Mouse (Mus musculus): ENCODE measurements around the gene Cybb. TPM values are rescaled to one million over a fixed set of nuclear protein-coding genes. Genes with fewer than 3 reads are reported as not detected.

Cybb gene
- polyA plus RNA-seq (2014; fragmentation: Illumina TruSeq; extraction: RNeasy Lipid Tissue Mini Kit (QIAGEN cat#74804); ENCODE audit: low read depth, low replicate concordance): 1.9 TPM

DNA sequence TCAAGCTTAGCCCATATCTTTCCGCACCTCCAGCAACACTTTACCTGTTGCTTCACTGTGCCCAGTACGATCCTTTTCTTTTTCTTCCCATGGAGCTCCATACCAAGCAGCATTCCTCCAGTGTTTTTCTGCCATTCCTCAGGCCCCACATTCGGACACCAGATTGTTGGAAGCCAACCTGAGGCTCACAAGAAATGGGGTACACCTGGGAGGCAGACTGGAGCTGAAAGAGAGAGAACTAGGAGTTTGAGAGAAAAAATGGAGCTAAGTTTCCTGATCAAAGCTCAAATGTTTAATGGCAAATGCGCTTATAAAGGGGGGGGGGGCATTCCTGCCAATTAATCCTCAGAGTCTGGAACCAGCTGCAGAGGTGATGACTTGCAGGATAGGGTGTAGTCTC, at the start of gene Cybb:
Gene Cybb (minus strand): TSS at position 101 of the 400 bp plus-strand sequence.

Other genes starting within 250 kb of the Cybb start
- gene Gm14862, start 230.9 kb downstream of the Cybb start, polyA plus RNA-seq (2014; fragmentation: Illumina TruSeq; extraction: RNeasy Lipid Tissue Mini Kit (QIAGEN cat#74804); ENCODE audit: low read depth, low replicate concordance): not detected
- 6.5 TPM for gene Xk, start 215.0 kb downstream of the Cybb start, polyA plus RNA-seq (2014; fragmentation: Illumina TruSeq; extraction: RNeasy Lipid Tissue Mini Kit (QIAGEN cat#74804); ENCODE audit: low read depth, low replicate concordance)
- 18.3 TPM for gene H2al1m, start 204.0 kb downstream of the Cybb start, polyA plus RNA-seq (2014; fragmentation: Illumina TruSeq; extraction: RNeasy Lipid Tissue Mini Kit (QIAGEN cat#74804); ENCODE audit: low read depth, low replicate concordance)
- gene H2al1k, start 137.1 kb downstream of the Cybb start, polyA plus RNA-seq (2014; fragmentation: Illumina TruSeq; extraction: RNeasy Lipid Tissue Mini Kit (QIAGEN cat#74804); ENCODE audit: low read depth, low replicate concordance): 3.0 TPM
- not detected for gene H2al1o, start 84.6 kb upstream of the Cybb start, polyA plus RNA-seq (2014; fragmentation: Illumina TruSeq; extraction: RNeasy Lipid Tissue Mini Kit (QIAGEN cat#74804); ENCODE audit: low read depth, low replicate concordance)
- gene Dynlt3, start 175.2 kb upstream of the Cybb start, polyA plus RNA-seq (2014; fragmentation: Illumina TruSeq; extraction: RNeasy Lipid Tissue Mini Kit (QIAGEN cat#74804); ENCODE audit: low read depth, low replicate concordance): 78.2 TPM

Data from testis, adult 10 weeks (tissue).